Mouse (Mus musculus): ENCODE measurements around the gene Camk2n1. TPM values are rescaled to one million over a fixed set of nuclear protein-coding genes. Genes with fewer than 3 reads are reported as not detected.

The Camk2n1 gene
- polyA plus RNA-seq (2016; fragmentation: Nextera tagmentation; extraction: Ambion mirVana): 1.2 and 1.6 TPM in 2 replicates

DNA sequence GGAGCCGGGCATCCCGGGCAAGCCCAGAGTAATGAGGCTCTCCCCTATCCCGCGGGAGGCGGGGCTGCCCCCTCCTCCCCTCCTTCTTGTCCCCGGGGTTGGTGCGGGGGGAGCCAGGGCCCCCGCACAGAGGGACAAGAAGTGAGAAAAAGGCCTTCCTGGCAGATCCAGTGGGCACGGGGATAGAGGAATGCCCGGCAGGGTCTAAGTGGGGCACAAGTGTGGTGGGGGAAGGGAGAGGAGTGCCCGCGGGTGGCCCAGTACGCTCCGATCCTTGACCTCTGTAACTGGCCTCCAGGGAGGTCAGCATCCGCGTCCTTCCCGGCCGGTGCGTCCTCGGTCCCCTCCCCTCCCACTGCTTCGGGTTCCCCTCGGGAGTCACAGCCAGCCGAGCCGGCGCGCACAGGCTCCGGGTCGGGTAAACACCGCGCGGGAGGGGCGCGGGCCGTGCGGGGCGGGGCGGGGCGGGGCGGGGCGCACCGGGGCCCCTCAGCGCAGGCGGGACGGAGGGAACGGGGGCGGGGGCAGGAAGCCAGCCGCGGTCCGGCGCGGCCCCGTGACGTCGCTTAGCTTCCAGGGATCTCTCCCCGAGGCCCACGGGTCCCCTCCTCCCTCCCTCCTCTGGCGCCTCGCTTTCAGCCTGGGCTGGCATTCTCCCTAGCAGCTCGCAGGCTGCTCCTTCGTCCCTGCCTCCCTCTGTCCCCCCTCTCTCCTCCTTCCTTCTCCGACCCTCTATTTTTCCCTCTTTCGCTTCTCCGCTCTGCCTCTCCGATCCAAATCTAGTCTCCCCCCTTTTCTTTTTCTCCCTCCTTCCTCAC, at the start of gene Camk2n1:
TSS of gene Camk2n1 (plus strand) at position 562 of the 818 bp plus-strand sequence.
- peak; percentile 54 for ATAC-seq (ENCODE audit: insufficient number of reproducible peaks, insufficient read depth, low FRiP score, low TSS enrichment, low read depth)
- WGBS: under 1% methylated on average over 59 of the region's 64 CpGs
- no peaks in the 10 kb centered on the region for H3K9me3 ChIP-seq

DNA sequence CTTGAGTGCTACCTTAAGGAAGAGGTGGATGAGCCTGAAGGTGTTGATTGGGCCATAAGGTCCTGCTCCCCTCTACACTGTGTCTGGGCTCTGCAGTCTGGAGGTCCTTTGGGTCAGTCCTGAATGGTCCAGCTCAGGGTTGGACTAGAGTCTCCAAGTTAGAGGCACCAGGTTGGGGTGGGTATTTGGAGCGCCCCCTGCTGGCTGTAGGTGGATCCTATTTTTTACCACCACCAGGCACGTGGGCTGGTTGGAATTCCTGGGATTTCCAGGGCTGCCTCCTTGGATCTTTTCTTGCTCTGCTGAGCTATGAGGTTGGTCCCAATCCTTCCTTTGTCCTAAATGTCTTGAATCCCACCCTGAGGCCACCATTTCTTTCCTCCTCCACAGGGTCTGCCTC, 49.3 kb upstream of the Camk2n1 start:
- no peak for ATAC-seq (ENCODE audit: insufficient number of reproducible peaks, insufficient read depth, low FRiP score, low TSS enrichment, low read depth)
- no peaks in the 10 kb centered on the region for H3K9me3 ChIP-seq
- 5% methylated on average over 2 of the region's 2 CpGs for WGBS
- no peak overlapping the region for H3K27ac ChIP-seq
- H3K4me2 ChIP-seq: no peak overlapping the region
- no peaks in the 10 kb centered on the region for H3K4me1 ChIP-seq (replicated peaks)
- no peaks in the 10 kb centered on the region for H3K36me3 ChIP-seq
- no peak overlapping the region for H3K4me3 ChIP-seq (replicated peaks)
- H3K27me3 ChIP-seq: peaks cover 20% of the 10 kb centered on the region
- H3K9ac ChIP-seq (replicated peaks): no peak overlapping the region

More for the DNA sequence above, at the start of gene Camk2n1:
- H3K4me3 ChIP-seq (replicated peaks): peak within 1 kb of the TSS; percentile 82
- H3K27ac ChIP-seq: peak within 1 kb of the TSS; percentile 66
- H3K4me1 ChIP-seq (replicated peaks): peaks cover 25% of the 10 kb centered on the region
- H3K4me2 ChIP-seq: peak within 1 kb of the TSS; percentile 97
- H3K9ac ChIP-seq (replicated peaks): peak within 1 kb of the TSS; percentile 79
- peaks cover 82% of the 10 kb centered on the region for H3K27me3 ChIP-seq
- no peaks in the 10 kb centered on the region for H3K36me3 ChIP-seq

DNA sequence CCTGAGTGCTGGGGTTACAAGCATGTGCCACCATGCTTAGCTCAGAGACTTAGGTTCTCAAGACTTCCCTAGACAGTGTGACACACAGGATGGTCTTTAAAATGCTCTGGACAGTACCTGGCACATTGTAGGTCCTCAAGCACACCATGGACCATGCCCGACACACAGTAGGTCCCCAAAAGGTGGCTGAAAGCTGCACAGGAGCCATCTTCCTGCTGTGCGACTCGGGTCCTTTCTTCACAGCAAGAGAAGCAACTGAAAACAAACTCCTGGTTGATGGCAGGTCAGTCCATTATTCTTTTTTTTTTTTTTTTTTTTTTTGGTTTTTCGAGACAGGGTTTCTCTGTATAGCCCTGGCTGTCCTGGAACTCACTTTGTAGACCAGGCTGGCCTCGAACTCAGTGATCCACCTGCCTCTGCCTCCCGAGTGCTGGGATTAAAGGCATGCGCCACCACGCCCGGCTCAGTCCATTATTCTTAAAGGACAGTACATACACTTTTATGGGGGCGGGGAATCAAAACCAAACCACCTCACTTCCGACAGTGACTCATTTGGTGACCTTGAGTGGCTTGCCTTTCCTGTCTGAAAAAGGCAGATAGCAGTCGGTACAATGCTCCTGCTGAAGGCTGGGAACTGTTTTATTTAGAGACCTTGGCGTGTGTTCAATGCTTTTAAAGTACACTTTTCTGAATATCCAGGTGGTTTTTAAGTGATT, 46.5 kb upstream of the Camk2n1 start:
- Histone ChIP-seq H3K9me3 (no peaks in the 10 kb centered on the region), H3K4me1 (replicated peaks) (no peaks in the 10 kb centered on the region), H3K36me3 (no peaks in the 10 kb centered on the region), H3K9ac (replicated peaks) (no peak overlapping the region), H3K27ac (no peak overlapping the region), H3K4me2 (no peak overlapping the region), H3K4me3 (replicated peaks) (no peak overlapping the region), H3K27me3 (peaks cover 31% of the 10 kb centered on the region)
- no peak for ATAC-seq (ENCODE audit: insufficient number of reproducible peaks, insufficient read depth, low FRiP score, low TSS enrichment, low read depth)
- WGBS: 83% methylated on average over 12 of the region's 13 CpGs

DNA sequence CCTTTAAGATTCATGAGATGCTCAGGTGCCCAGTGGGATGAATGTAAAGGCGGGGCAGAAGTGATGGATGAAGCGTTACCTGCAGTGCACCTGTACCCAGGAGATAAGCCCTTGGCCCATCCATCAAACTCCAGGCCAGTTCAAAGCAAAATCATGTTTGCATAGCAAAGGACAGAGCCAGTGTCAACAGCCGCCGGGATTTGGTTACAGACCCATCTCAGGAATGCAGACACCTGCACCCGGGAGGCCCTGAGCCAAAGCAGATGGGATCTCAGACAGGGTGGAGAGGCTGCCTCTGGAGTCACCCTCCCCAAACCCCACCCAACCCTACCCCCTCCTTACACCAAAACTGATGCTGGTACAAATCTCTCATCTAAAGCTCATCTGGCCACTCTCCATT, 43.1 kb upstream of the Camk2n1 start:
- H3K4me2 ChIP-seq: no peak overlapping the region
- ATAC-seq (ENCODE audit: insufficient number of reproducible peaks, insufficient read depth, low FRiP score, low TSS enrichment, low read depth): no peak
- no peaks in the 10 kb centered on the region for H3K9me3 ChIP-seq
- H3K36me3 ChIP-seq: no peaks in the 10 kb centered on the region
- WGBS: 11% methylated on average over 5 of the region's 5 CpGs
- H3K4me3 ChIP-seq (replicated peaks): no peak overlapping the region
- H3K4me1 ChIP-seq (replicated peaks): no peaks in the 10 kb centered on the region
- no peak overlapping the region for H3K9ac ChIP-seq (replicated peaks)
- peaks cover 58% of the 10 kb centered on the region for H3K27me3 ChIP-seq
- no peak overlapping the region for H3K27ac ChIP-seq

DNA sequence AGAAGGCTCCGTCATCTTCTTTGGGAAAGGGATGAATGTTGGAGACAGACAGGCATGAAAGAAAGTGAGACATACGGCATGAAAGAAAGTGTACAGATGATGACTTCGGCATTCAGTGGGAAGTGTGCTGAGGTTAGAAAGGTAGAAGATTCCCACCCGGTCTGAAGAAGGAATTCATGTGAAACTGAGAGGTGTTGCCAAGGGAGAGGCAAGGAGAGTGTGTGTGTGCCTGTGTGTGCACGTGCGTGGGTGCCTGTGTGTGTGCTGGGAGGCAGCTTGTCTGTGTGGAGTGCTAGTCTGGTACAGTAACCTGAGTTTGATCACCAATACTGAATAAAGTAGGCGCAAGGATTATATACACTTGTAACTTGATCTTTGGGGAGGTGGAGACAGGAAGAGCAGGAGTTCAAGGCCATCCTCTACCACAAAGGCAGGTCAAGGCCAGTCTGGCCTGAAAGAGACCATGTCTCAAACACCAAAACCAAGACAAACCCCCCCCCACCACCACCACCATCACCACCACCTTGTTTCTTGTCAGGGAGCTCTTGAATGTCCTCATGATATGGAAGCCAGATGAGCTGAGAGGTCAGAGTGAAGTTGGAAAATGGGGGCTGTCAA, 42.5 kb upstream of the Camk2n1 start:
- no peak for ATAC-seq (ENCODE audit: insufficient number of reproducible peaks, insufficient read depth, low FRiP score, low TSS enrichment, low read depth)
- Histone ChIP-seq H3K4me2 (no peak overlapping the region), H3K9ac (replicated peaks) (no peak overlapping the region), H3K27ac (no peak overlapping the region), H3K9me3 (no peaks in the 10 kb centered on the region), H3K4me1 (replicated peaks) (no peaks in the 10 kb centered on the region), H3K27me3 (peaks cover 61% of the 10 kb centered on the region), H3K4me3 (replicated peaks) (no peak overlapping the region), H3K36me3 (no peaks in the 10 kb centered on the region)
- WGBS: 49% methylated on average over 7 of the region's 7 CpGs

- no peak overlapping the region for H3K9ac ChIP-seq (replicated peaks)
- H3K4me2 ChIP-seq: no peak overlapping the region
- H3K36me3 ChIP-seq: no peaks in the 10 kb centered on the region
- no peaks in the 10 kb centered on the region for H3K9me3 ChIP-seq
- no peak overlapping the region for H3K4me3 ChIP-seq (replicated peaks)
- WGBS: 20% methylated on average over 6 of the region's 6 CpGs
- peaks cover 80% of the 10 kb centered on the region for H3K27me3 ChIP-seq
- H3K4me1 ChIP-seq (replicated peaks): no peaks in the 10 kb centered on the region
- ATAC-seq (ENCODE audit: insufficient number of reproducible peaks, insufficient read depth, low FRiP score, low TSS enrichment, low read depth): no peak
- H3K27ac ChIP-seq: no peak overlapping the region
Observed at GRCm38 (mm10) chr4:138414725-138415124, 39.4 kb upstream of the Camk2n1 start.

GRCm38 (mm10) chr4:138415991-138416390, 38.1 kb upstream of the Camk2n1 start:
- no peak overlapping the region for H3K9ac ChIP-seq (replicated peaks)
- no peaks in the 10 kb centered on the region for H3K9me3 ChIP-seq
- no peak for ATAC-seq (ENCODE audit: insufficient number of reproducible peaks, insufficient read depth, low FRiP score, low TSS enrichment, low read depth)
- no peak overlapping the region for H3K27ac ChIP-seq
- no peaks in the 10 kb centered on the region for H3K4me1 ChIP-seq (replicated peaks)
- no peak overlapping the region for H3K4me2 ChIP-seq
- WGBS: 79% methylated on average over 3 of the region's 3 CpGs
- no peaks in the 10 kb centered on the region for H3K36me3 ChIP-seq
- H3K27me3 ChIP-seq: peaks cover 82% of the 10 kb centered on the region
- H3K4me3 ChIP-seq (replicated peaks): no peak overlapping the region

DNA sequence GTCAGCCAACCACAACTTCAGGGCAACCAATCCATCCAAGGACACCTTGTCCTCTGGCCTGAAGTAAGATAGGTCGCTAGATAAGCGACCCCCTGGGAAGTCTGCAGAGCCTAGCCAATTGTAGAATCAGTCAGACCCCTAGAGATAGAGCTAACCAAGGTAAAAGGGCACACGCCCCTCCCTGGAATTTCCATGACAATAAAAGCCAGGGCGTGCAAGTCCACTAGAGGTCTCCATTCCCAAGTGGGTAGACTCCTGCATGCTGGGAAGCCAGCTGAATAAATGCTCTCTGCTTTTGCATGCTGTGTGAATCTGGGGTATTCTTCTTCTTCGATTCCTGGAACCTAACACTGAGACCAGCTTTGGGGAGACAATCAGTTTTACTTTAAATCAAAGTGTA, 37.7 kb upstream of the Camk2n1 start:
- Histone ChIP-seq H3K4me3 (replicated peaks) (no peak overlapping the region), H3K9me3 (no peaks in the 10 kb centered on the region), H3K4me1 (replicated peaks) (no peaks in the 10 kb centered on the region), H3K36me3 (no peaks in the 10 kb centered on the region), H3K9ac (replicated peaks) (no peak overlapping the region), H3K27me3 (peaks cover 81% of the 10 kb centered on the region), H3K4me2 (no peak overlapping the region), H3K27ac (no peak overlapping the region)
- ATAC-seq (ENCODE audit: insufficient number of reproducible peaks, insufficient read depth, low FRiP score, low TSS enrichment, low read depth): no peak
- WGBS: 58% methylated on average over 5 of the region's 5 CpGs

DNA sequence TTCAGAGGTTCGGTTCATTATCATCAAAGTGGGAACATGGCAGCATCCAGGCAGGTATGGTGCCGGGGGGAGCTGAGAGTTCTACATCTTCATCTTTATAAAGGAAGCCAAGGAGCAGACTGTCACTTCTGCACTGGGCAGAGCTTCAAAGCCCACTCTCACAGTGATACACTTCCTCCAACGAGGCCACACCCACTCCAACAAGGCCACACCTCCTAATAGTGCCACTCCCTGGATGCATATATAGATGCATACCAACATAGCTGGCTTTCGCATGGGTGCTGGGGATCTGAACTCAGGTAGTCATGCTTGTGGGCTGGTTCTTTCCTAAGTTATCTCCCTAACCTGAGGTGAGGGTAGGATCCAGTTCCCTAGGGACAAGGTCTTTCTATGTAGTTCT, 36.2 kb upstream of the Camk2n1 start:
- no peak overlapping the region for H3K27ac ChIP-seq
- no peaks in the 10 kb centered on the region for H3K9me3 ChIP-seq
- H3K4me2 ChIP-seq: no peak overlapping the region
- no peak overlapping the region for H3K4me3 ChIP-seq (replicated peaks)
- no peak for ATAC-seq (ENCODE audit: insufficient number of reproducible peaks, insufficient read depth, low FRiP score, low TSS enrichment, low read depth)
- H3K4me1 ChIP-seq (replicated peaks): no peaks in the 10 kb centered on the region
- peaks cover 71% of the 10 kb centered on the region for H3K27me3 ChIP-seq
- no peak overlapping the region for H3K9ac ChIP-seq (replicated peaks)
- H3K36me3 ChIP-seq: no peaks in the 10 kb centered on the region
- 83% methylated on average over 4 of the region's 4 CpGs for WGBS

DNA sequence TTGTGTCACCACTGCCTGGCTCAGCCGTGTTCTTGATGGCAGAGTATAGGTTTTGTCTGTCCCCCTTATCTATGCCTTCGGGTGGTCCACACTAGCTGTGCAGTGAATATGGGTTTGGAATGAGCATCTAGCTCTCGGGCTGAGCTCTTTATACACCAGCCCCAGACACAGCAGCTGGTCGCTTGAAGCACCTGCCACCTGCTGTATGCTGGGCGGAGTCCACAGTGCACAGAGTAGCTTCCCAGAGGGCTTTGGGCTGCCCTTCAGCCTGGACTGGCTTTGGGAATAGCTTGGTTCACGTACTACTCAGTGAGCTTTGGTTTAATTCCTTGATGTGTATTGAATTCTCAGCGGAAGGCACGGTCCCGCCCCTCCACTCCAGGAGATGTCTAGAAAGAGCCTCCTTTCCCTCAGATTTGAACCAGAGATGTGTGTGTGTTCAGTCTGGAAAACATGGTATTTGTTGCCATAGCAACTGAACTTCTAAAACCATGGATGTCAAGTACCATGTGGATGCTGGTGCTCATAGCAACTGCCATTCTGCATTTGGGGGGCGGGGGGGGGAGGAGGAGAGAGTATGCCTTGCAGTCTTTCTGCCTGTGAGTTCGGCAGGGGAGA, 35.7 kb upstream of the Camk2n1 start:
- ATAC-seq (ENCODE audit: insufficient number of reproducible peaks, insufficient read depth, low FRiP score, low TSS enrichment, low read depth): no peak
- H3K27ac ChIP-seq: no peak overlapping the region
- H3K9me3 ChIP-seq: no peaks in the 10 kb centered on the region
- peaks cover 67% of the 10 kb centered on the region for H3K27me3 ChIP-seq
- no peak overlapping the region for H3K9ac ChIP-seq (replicated peaks)
- 67% methylated on average over 11 of the region's 11 CpGs for WGBS
- no peak overlapping the region for H3K4me2 ChIP-seq
- H3K4me3 ChIP-seq (replicated peaks): no peak overlapping the region
- no peaks in the 10 kb centered on the region for H3K36me3 ChIP-seq
- no peaks in the 10 kb centered on the region for H3K4me1 ChIP-seq (replicated peaks)

- WGBS: 84% methylated on average over 6 of the region's 6 CpGs
- H3K27ac ChIP-seq: no peak overlapping the region
- H3K36me3 ChIP-seq: no peaks in the 10 kb centered on the region
- H3K4me2 ChIP-seq: no peak overlapping the region
- no peaks in the 10 kb centered on the region for H3K9me3 ChIP-seq
- H3K4me3 ChIP-seq (replicated peaks): no peak overlapping the region
- ATAC-seq (ENCODE audit: insufficient number of reproducible peaks, insufficient read depth, low FRiP score, low TSS enrichment, low read depth): no peak
- no peaks in the 10 kb centered on the region for H3K4me1 ChIP-seq (replicated peaks)
- no peak overlapping the region for H3K9ac ChIP-seq (replicated peaks)
- peaks cover 30% of the 10 kb centered on the region for H3K27me3 ChIP-seq
Observed at GRCm38 (mm10) chr4:138425028-138425427, 29.1 kb upstream of the Camk2n1 start.
